Mouse (Mus musculus) limb, embryonic 12.5 days (tissue): ENCODE results near the gene Tomm40. TPM values are rescaled to one million over a fixed set of nuclear protein-coding genes. Genes with fewer than 3 reads are reported as not detected.

Source experiments
- ATAC-seq: fragments of 200-750 bp; cut with Nextera tagmentation; 2 replicates; pipeline ENCODE4 v1.8.0; 2017; ENCODE audit warnings: low read depth, moderate TSS enrichment; ENCODE audit not compliant: insufficient number of reproducible peaks, insufficient read depth, low FRiP score, low TSS enrichment
- H3K27ac ChIP-seq: fragments of 300-500 bp; sonication (generic); 2 replicates; pipeline ENCODE4 v1.5.1; 2016; ENCODE audit warnings: mild to moderate bottlenecking, moderate library complexity
- H3K27me3 ChIP-seq: fragments of 300-500 bp; sonication (generic); 2 replicates; pipeline ENCODE4 v1.6.1; 2016; ENCODE audit warnings: mild to moderate bottlenecking, moderate library complexity
- H3K36me3 ChIP-seq: fragments of 300-500 bp; sonication (generic); 2 replicates; pipeline ENCODE4 v1.6.1; 2016; ENCODE audit warnings: mild to moderate bottlenecking, moderate library complexity
- H3K4me1 ChIP-seq: fragments of 300-500 bp; sonication (generic); replicated peaks from 2 replicates; pipeline ENCODE4 v1.6.1; 2016
- H3K4me2 ChIP-seq: fragments of 300-500 bp; sonication (generic); 2 replicates; pipeline ENCODE4 v1.6.1; 2016; ENCODE audit warnings: mild to moderate bottlenecking, moderate library complexity
- H3K4me3 ChIP-seq: fragments of 300-500 bp; sonication (generic); replicated peaks from 2 replicates; pipeline ENCODE4 v1.5.1; 2016; ENCODE audit warnings: mild to moderate bottlenecking
- H3K9ac ChIP-seq: fragments of 300-500 bp; sonication (generic); replicated peaks from 2 replicates; pipeline ENCODE4 v1.6.1; 2016; ENCODE audit warnings: mild to moderate bottlenecking, moderate library complexity
- H3K9me3 ChIP-seq: fragments of 300-500 bp; sonication (generic); 2 replicates; pipeline ENCODE4 v1.6.1; 2016; ENCODE audit warnings: mild to moderate bottlenecking, moderate library complexity
- WGBS: fragments of 180-500 bp; shearing (Covaris S2); methylation state at CpG from one replicate; pipeline ENCODE4 v1.1.7; 2016; 5-methylcytosine and 5-hydroxymethylcytosine counted together
- polyA plus RNA-seq: library from polyadenylated mRNA; unstranded; fragments of >200 nt; fragmentation: Nextera tagmentation; extraction: Ambion mirVana; gene quantifications from 2 replicates; pipeline ENCODE4 v1.2.1, GENCODE M21; 2016

Gene Tomm40
- polyA plus RNA-seq, 1 experiment from 2014 or later, result 174 TPM

DNA sequence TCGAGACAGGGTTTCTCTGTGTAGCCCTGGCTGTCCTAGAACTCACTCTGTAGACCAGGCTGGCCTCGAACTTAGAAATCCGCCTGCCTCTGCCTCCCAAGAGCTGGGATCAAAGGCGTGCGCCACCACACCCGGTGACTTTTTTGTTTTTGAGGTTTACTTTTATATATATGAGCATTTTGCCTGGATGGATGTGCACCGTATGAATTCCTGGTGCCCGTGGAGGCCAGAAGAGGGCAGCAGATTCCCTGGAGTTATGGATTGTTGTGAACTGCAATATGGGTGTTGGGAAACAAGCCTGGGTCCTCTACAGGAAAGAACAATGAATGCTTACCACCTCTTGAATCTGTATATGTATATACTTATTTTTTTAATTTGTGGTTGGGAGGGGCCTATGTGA lies 37.4 kb upstream of the Tomm40 start:
- H3K9me3 ChIP-seq, result no peaks in the 10 kb centered on the region
- no peak overlapping the region for H3K4me3 ChIP-seq
- no peak for ATAC-seq

DNA sequence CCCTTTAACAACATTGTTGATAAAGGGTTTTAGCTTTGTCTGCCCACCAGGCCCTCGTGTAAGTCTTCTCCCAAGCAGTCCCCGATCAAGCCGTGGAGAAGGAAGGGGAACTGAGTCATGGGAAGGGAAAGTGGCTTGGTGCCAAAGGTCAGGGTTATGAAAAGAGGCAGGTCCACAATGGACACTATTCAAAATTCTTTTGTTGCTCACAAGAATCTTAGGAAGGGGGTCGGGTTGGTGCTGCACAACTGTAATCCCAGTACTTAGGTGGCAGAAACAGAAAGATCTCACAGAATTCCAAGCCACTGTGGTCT lies 35.8 kb upstream of the Tomm40 start:
- no peak overlapping the region for H3K27ac ChIP-seq
- WGBS, result 69% methylated on average over 4 of the region's 4 CpGs
- ATAC-seq, result no peak

More for the DNA sequence above, 37.4 kb upstream of the Tomm40 start:
- Histone ChIP-seq H3K27me3 (no peaks in the 10 kb centered on the region), H3K9ac (no peak overlapping the region), H3K4me1 (peaks cover 23% of the 10 kb centered on the region), H3K36me3 (peaks cover 3% of the 10 kb centered on the region; the same call in 1 of the 2 replicates), H3K4me2 (no peak overlapping the region), H3K27ac (no peak overlapping the region)
- 75% methylated on average over 8 of the region's 8 CpGs for WGBS

DNA sequence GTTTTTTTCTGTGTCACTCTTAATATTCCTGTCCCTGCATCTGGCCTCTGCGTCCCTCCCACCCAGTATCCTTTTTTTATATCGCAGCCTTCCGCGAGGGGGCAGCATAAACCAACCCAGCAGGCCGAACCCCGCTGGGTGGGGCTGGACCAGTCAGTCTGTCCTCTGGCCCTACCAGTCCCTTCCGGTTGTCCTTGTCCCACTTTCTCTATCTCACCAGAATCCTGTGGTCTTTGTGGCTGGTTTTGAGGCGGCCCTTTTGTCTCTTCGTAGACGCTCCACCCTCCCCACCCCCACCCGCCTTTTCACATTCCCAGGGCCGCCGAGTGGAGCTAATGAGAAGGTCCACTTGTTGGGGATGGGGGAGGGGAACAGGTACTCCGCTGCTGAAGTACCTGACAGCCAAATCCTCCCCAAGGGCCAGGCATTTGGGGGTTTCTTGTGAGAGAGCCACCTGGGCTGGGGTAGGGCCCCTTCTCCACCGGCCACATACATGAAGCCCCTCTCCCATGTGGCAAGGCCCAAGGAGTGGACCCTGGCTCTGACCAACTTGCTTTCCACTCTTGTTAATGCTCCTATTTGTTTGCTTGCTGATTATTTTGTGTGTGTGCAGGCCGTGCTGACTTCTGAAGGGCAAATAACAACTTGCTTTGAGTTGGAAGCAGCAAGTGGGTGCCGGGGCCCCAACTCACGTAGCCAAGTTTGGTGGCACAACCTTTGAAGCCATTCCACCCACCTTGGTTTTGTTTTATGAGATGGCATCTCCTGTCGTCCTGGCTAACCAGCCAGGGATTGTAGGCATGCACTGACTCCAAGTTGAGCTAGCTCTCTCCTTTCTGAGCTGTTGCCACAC lies 35.2 kb upstream of the Tomm40 start, which contains the start of gene Nectin2:
Nectin2 (minus strand) TSS at position 267 of the 853 bp plus-strand sequence.
- peak; percentile 57 for ATAC-seq
- no peaks in the 10 kb centered on the region for H3K27me3 ChIP-seq
- peak within 1 kb of the TSS; percentile 80 for H3K4me2 ChIP-seq
- peak within 1 kb of the TSS; percentile 88 for H3K27ac ChIP-seq
- H3K36me3 ChIP-seq, result 0 out of 2 replicates have a peak, but pooled peaks cover 2% of the 10 kb centered on the region
- 17% methylated on average over 19 of the region's 19 CpGs for WGBS
- peak within 1 kb of the TSS; percentile 79 for H3K4me3 ChIP-seq
- H3K9me3 ChIP-seq, result no peaks in the 10 kb centered on the region
- peaks cover 38% of the 10 kb centered on the region for H3K4me1 ChIP-seq
- peak within 1 kb of the TSS; percentile 85; the same call in 1 of the 2 replicates for H3K9ac ChIP-seq

More for the DNA sequence above, 35.8 kb upstream of the Tomm40 start:
- Histone ChIP-seq H3K4me1 (peaks cover 40% of the 10 kb centered on the region), H3K4me2 (no peak overlapping the region), H3K27me3 (no peaks in the 10 kb centered on the region), H3K4me3 (no peak overlapping the region), H3K9ac (no peak overlapping the region), H3K9me3 (no peaks in the 10 kb centered on the region), H3K36me3 (no peaks in the 10 kb centered on the region)

DNA sequence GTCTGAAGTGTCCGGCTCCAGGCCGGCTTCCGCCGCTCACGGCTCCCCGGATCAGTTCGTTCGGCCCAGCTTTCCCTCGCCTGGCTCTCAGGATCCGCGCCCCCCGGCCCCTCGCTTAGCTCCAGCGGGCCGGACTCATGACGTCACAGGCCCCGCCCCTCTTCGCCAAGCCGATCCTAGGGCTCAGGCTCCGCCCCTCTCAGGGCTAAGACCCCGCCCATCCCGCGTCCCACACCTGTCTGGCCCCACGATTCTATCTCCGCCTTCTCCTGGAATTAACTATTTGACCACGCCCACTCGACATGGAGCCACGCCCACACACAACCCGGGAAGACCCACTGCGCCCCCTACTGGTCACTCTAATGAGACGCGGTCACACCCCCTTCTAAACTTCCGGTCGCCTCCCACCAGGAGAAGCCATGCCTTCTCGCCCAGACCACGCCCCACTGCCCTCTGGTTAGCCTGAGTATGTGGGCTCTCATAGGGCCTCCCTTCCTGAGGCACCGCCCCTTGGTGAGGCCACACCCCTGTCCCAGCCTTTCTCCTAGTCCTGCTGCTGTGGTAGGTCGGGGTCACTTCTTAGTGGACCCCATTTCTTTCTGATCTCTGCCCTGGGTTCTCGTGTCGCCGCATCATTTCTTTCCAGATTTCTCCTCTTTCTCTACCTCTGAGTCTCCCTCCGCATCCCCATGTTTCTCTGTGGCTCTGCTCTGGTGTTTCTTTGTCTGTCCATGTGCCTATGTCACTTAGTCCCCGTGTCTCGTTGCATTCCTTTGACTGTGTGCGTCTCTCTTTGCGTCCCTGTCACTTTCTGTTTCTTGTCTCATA lies 34.4 kb upstream of the Tomm40 start:
- ATAC-seq, result peak; percentile 93
- H3K27ac ChIP-seq, result peak overlapping the region; percentile 88
- WGBS, result under 1% methylated on average over 39 of the region's 46 CpGs

DNA sequence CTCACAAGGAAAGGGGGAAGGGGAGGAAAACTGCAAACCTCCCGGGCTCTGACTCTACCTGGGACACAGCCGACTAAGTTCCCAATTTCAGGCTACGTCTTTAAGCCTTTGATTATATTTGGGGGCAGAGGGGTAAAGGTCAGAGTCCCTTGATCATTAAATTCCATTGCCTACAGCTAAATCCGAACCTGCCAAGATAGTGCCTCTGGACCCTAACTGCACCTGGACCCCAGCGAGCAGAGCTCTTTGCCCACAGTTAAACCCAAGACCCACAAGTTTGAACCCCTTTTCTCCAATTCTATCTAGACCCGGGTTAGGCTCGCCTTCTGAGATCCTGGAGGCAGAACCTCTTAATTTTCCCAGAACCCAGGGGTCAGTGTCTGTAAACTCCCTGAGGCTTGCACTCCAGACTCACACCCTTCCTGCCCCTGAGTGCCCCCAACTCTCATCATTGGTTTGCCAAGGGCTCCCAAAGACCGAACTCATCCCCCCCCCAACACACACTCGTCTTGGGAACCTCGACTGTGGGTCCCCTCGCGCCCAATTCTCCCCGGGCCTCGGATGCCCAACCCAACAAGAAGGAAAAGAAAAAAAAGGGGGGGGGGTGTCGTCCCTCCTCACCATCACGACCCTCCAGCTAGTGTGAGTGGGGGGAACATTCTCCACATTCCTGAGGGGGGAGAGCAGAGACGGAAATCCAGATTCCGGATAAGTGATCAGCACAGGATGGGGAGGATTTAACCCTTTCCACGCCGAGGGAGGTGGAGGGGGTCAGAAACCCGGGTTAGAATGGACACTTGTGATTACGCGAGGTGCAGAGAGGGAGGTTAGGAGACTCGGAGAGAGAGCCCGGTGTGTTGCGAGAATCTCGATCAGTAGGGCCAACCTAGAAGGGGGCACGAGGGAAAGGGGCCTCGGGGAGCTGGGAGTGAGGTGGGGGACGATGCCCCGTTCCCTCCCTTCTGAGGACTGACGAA lies 33.3 kb upstream of the Tomm40 start:
- Histone ChIP-seq H3K4me3 (peak overlapping the region; percentile 79), H3K36me3 (peaks cover 17% of the 10 kb centered on the region), H3K27ac (peak overlapping the region; percentile 88), H3K9ac (peak overlapping the region; percentile 85), H3K4me2 (peak overlapping the region; percentile 80), H3K27me3 (no peaks in the 10 kb centered on the region), H3K9me3 (no peaks in the 10 kb centered on the region), H3K4me1 (peaks cover 44% of the 10 kb centered on the region)
- ATAC-seq, result peak; percentile 16
- under 1% methylated on average over 32 of the region's 32 CpGs for WGBS

More for the DNA sequence above, 34.4 kb upstream of the Tomm40 start:
- H3K36me3 ChIP-seq, result peaks cover 6% of the 10 kb centered on the region; the same call in 1 of the 2 replicates
- H3K9ac ChIP-seq, result peak overlapping the region; percentile 85
- H3K4me2 ChIP-seq, result peak overlapping the region; percentile 80
- no peaks in the 10 kb centered on the region for H3K9me3 ChIP-seq
- H3K27me3 ChIP-seq, result no peaks in the 10 kb centered on the region
- peak overlapping the region; percentile 79 for H3K4me3 ChIP-seq
- H3K4me1 ChIP-seq, result peaks cover 42% of the 10 kb centered on the region

DNA sequence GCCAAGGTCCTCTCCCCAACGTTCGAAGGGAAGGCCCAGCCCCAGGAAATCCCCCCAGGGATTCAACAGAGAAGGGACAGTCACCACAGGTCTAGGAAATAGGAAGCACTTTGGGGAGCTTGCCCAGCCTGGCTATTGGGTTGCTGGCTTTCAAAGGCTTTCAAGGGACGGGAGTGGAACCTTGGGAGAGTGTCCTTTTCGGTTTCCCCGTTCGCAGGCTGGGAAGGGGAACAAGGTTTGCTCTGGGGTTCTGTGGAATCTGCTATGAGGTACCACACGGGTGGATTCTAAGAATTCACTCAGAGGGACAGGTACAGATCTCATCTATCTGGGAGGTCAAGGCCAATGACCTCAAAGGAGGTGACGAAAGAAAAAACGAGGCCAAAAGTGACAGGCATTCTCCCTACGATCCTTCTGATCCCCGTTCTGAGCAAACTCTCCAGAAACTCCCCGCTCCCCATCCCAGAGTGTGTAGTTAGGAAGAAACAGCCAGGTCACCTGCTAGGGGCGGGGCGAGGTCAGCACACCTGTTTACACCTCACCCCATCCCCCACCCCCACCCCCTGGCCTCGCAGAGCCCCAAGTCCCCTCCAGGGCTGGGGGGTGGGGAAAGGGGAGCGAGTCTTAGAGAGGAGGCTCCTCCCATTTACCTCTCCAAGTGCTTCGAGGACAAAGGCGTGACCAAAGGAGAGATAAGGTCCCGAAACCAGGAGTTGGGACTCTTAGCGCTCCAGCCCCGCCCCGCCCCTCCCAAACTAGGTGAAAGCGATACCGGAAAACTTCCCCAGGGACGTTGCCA lies 32.4 kb upstream of the Tomm40 start:
- Histone ChIP-seq H3K36me3 (peaks cover 22% of the 10 kb centered on the region), H3K4me3 (peak overlapping the region; percentile 79), H3K27me3 (no peaks in the 10 kb centered on the region), H3K9ac (peak overlapping the region; percentile 85), H3K4me2 (peak overlapping the region; percentile 80), H3K9me3 (no peaks in the 10 kb centered on the region), H3K4me1 (peaks cover 44% of the 10 kb centered on the region), H3K27ac (no peak overlapping the region)
- no peak for ATAC-seq
- 3% methylated on average over 25 of the region's 25 CpGs for WGBS

DNA sequence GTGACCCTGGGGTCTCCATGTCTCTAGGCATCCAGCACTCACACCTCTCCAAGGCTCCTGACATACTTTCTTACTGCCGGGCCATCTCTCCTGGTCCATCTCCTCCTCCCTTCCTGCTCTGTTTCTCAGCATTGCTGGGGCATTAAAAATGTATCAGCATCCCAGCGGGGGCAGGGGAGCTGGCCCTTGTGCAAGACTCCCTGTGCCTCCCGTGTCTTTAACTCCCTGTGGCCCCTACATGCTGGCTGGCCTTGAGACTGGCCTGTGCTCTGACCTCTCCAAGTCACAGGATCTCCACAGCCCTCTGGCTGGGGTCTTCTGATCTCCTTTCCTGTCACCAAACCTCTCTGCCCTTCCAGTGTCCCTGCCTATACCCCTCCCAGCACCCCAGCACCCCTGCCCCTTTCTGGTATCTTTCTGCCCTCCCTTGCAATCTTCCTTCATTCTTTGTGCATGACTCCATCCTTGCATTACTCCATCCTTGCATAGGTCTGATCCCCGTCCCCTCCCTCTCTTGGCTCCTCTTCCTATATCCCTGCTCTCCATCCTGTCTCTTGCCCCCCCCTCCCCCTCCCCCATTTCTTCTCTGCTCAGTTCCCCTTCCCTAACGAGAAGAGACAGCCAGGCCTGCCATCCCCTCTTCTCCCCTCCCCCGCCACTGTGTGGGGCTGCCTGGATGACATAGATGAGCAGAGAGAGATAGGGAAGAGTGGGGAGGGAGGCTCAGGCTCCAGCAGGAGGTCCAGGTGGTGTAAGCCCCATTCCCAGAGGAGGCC lies 31.4 kb upstream of the Tomm40 start:
- Histone ChIP-seq H3K27ac (no peak overlapping the region), H3K4me3 (peak overlapping the region; percentile 23), H3K4me2 (peak overlapping the region; percentile 80), H3K36me3 (peaks cover 27% of the 10 kb centered on the region), H3K4me1 (peaks cover 48% of the 10 kb centered on the region), H3K9ac (peak overlapping the region; percentile 85; the same call in 1 of the 2 replicates), H3K27me3 (no peaks in the 10 kb centered on the region), H3K9me3 (no peaks in the 10 kb centered on the region)
- ATAC-seq, result no peak
- 42% methylated on average over 6 of the region's 6 CpGs for WGBS

DNA sequence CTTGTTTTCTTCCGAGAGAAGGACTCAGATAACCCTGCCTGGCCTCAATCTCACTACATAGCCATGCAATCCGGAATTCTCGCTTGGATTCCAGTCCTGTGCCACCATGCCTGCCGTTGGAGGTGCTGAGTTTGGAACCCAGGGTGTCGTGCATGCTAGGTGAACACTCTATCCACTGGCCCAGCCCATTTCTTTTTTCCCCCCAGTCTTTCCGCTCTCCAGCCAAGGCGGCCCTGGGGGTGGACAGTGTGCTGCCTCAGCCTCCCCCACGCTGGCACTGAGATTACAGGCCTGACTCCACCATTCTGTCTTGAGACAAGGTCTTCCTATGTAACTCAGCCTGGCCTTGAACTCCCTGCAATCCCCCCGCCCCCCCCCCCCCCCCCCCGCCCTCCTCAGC lies 30.7 kb upstream of the Tomm40 start:
- WGBS, result 85% methylated on average over 8 of the region's 10 CpGs
- ATAC-seq, result no peak

DNA sequence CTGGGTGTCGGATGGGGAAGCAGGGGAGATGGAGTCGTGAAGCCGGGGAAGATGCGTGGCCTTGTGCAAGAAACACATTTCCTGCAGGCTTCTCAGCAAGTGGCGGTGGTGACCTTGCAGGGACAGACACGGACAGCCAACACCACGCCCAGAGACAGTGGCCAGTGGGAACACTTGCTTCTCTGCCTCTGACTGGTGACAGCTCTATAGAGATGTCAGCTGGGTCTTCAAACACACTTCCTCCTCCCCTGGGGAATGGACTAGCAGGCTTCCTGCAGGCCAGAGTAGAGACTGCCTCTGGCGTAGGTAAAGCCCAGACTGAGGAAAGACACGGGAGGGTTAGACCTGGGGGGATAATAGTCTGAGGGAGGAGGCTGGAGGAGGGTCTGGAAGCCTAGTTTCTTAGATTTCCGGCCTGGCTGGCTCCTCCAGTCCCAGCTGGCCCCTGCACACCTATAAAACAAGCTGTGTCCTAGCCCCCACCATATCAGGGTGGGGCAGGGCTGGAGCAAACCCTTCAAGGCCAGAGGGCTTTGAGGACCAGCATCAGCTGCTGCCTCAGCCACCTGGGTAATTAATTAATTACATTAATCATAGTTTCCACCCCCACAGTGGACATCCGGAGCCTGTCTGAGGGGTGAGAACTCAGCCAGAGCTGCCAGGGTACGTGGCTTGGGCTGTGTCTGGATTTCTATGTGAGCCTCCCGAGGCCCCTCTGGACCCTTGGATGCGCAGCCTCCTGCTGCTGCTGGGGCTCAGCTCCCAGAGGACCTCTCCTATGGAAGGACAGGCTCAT lies 29.6 kb upstream of the Tomm40 start:
- WGBS, result 63% methylated on average over 14 of the region's 14 CpGs

More for the DNA sequence above, 30.7 kb upstream of the Tomm40 start:
- peaks cover 33% of the 10 kb centered on the region for H3K36me3 ChIP-seq
- no peak overlapping the region for H3K4me3 ChIP-seq
- no peaks in the 10 kb centered on the region for H3K9me3 ChIP-seq
- peak overlapping the region; percentile 80; the same call in 1 of the 2 replicates for H3K4me2 ChIP-seq
- H3K4me1 ChIP-seq, result peaks cover 50% of the 10 kb centered on the region
- no peaks in the 10 kb centered on the region for H3K27me3 ChIP-seq
- H3K9ac ChIP-seq, result no peak overlapping the region
- H3K27ac ChIP-seq, result no peak overlapping the region

More for the DNA sequence above, 29.6 kb upstream of the Tomm40 start:
- H3K9ac ChIP-seq, result no peak overlapping the region
- no peaks in the 10 kb centered on the region for H3K9me3 ChIP-seq
- H3K27me3 ChIP-seq, result no peaks in the 10 kb centered on the region
- no peak overlapping the region for H3K4me2 ChIP-seq
- peak overlapping the region; percentile 67 for H3K27ac ChIP-seq
- no peak overlapping the region for H3K4me3 ChIP-seq
- H3K36me3 ChIP-seq, result peaks cover 44% of the 10 kb centered on the region
- no peak for ATAC-seq
- H3K4me1 ChIP-seq, result peaks cover 45% of the 10 kb centered on the region
